ENCODE assay signal across 24 mouse cellular contexts in genomic region chr9:78282002-78282711, GRCm38 (mm10). TPM values are rescaled to one million over a fixed set of nuclear protein-coding genes. Genes with fewer than 3 reads are reported as not detected.
DNase-seq lines count a peak whose midpoint lies in the region; ATAC-seq lines count a peak whose summit lies in the region.
"Not testable (repeated sequence)": the region's sequence is repeated elsewhere in the genome, so short reads cannot be mapped to it uniquely, and the experiment has no call there.
"Had no signal": no experiment of that assay in that cellular context is flagged by ENCODE, and none has a peak within 500 bp of the region (broad histone marks: within the 10 kb centered on the region; RNA-seq: fewer than 3 reads in every experiment).

No protein-coding gene starts in this region.

- ATAC-seq in intestine, embryonic 16.5 days, result peak; percentile 99
- ATAC-seq in kidney, embryonic 15.5 days (replicated peaks; ENCODE audit: low FRiP score), result peak; percentile 56; the same call in 1 of the 2 replicates

- peak; percentile 85 for DNase-seq in adipocyte (ENCODE audit: low spot score)
- peak; percentile 22 to 46 for DNase-seq in adrenal gland, postnatal 36 days
- peak; percentile 33 to 43 for DNase-seq in kidney, postnatal 4 days
- DNase-seq in lung, postnatal 36 days, result peak; percentile 2
- peak; percentile 10 to 20 for DNase-seq in urinary bladder, postnatal 36 days (ENCODE audit: low spot score in 2 of 2)

- H3K27ac ChIP-seq in intestine, embryonic 16.5 days (ENCODE audit: low read length), result peak overlapping the region; percentile 51
- peak overlapping the region; percentile 32; the same call in 1 of the 2 replicates for H3K27ac ChIP-seq in kidney, embryonic 15.5 days

- not testable (repeated sequence) for H3K4me3 ChIP-seq in intestine, embryonic 16.5 days (ENCODE audit: low read length); kidney, embryonic 15.5 days (replicated peaks)

- not testable (repeated sequence) for H3K27me3 ChIP-seq in intestine, embryonic 16.5 days (replicated peaks; ENCODE audit: control insufficient read depth, insufficient read depth, low read length); kidney, embryonic 15.5 days

- not testable (repeated sequence) for H3K36me3 ChIP-seq in intestine, embryonic 16.5 days (ENCODE audit: control insufficient read depth, insufficient read depth, low read length); kidney, embryonic 15.5 days

- H3K9ac ChIP-seq in intestine, embryonic 16.5 days (ENCODE audit: low read depth, low read length); kidney, embryonic 15.5 days: not testable (repeated sequence)

- not testable (repeated sequence) for H3K4me1 ChIP-seq in intestine, embryonic 16.5 days (ENCODE audit: control insufficient read depth, insufficient read depth, low read length); kidney, embryonic 15.5 days

- not testable (repeated sequence) for H3K9me3 ChIP-seq in intestine, embryonic 16.5 days (ENCODE audit: control insufficient read depth, low read length); kidney, embryonic 15.5 days (replicated peaks)

- H3K4me2 ChIP-seq in intestine, embryonic 16.5 days (ENCODE audit: low read depth, low read length); kidney, embryonic 15.5 days: not testable (repeated sequence)

- 71% methylated on average over 4 of the region's 4 CpGs for WGBS in intestine, embryonic 16.5 days
- WGBS in kidney, embryonic 15.5 days, result 75% methylated on average over 4 of the region's 4 CpGs

RNA-seq across cellular contexts. Expression of gene Gm10639, which starts 7.6 kb away (rescaled TPM):
- total RNA-seq in adrenal gland, postnatal 36 days (2021), result not detected
- polyA plus RNA-seq in intestine, embryonic 16.5 days (2015; fragmentation: Nextera tagmentation; extraction: Ambion mirVana), result 0.93 and 0.95 TPM in 2 replicates
- polyA plus RNA-seq in kidney, embryonic 15.5 days (2015; fragmentation: Nextera tagmentation; extraction: Ambion mirVana), result 13.8 and 18.2 TPM in 2 replicates
- total RNA-seq: common myeloid progenitor, adult 5-6 weeks; G1E; gastrocnemius, adult 18-20 months; gastrocnemius, postnatal 4 days; hindbrain, postnatal 0 days; layer of hippocampus, adult 18-20 months; layer of hippocampus, postnatal 25 days; left cerebral cortex, postnatal 10 days had no signal
- polyA plus RNA-seq: embryonic facial prominence, embryonic 10.5 days; forebrain, embryonic 11.5 days; G1E; heart, embryonic 16.5 days; hindbrain, embryonic 10.5 days; hindbrain, postnatal 0 days; limb, embryonic 12.5 days; liver, embryonic 13.5 days; midbrain, embryonic 14.5 days; neural tube, embryonic 14.5 days had no signal

RNA-seq across cellular contexts. Expression of gene Gm3776, which starts 25.2 kb away (rescaled TPM):
- total RNA-seq in adrenal gland, postnatal 36 days (2021), result not detected
- 73.4 and 80.7 TPM in 2 replicates for polyA plus RNA-seq in intestine, embryonic 16.5 days (2015; fragmentation: Nextera tagmentation; extraction: Ambion mirVana)
- 0.21 and 0.31 TPM in 2 replicates for polyA plus RNA-seq in kidney, embryonic 15.5 days (2015; fragmentation: Nextera tagmentation; extraction: Ambion mirVana)
- total RNA-seq: adrenal gland, postnatal 4 days; common myeloid progenitor, adult 5-6 weeks; G1E; gastrocnemius, postnatal 4 days; hindbrain, postnatal 0 days; layer of hippocampus, adult 18-20 months; layer of hippocampus, postnatal 25 days; left cerebral cortex, postnatal 10 days had no signal
- polyA plus RNA-seq: embryonic facial prominence, embryonic 10.5 days; forebrain, embryonic 11.5 days; G1E; heart, embryonic 16.5 days; hindbrain, embryonic 10.5 days; hindbrain, postnatal 0 days; limb, embryonic 12.5 days; liver, embryonic 13.5 days; midbrain, embryonic 14.5 days; neural tube, embryonic 14.5 days had no signal

RNA-seq across cellular contexts. Expression of gene Omt2a, which starts 32.4 kb away (rescaled TPM):
- total RNA-seq in adrenal gland, postnatal 36 days (2021), result not detected
- not detected in 2 replicates for polyA plus RNA-seq in intestine, embryonic 16.5 days (2015; fragmentation: Nextera tagmentation; extraction: Ambion mirVana)
- not detected in 2 replicates for polyA plus RNA-seq in kidney, embryonic 15.5 days (2015; fragmentation: Nextera tagmentation; extraction: Ambion mirVana)
- total RNA-seq: adrenal gland, postnatal 4 days; common myeloid progenitor, adult 5-6 weeks; gastrocnemius, adult 18-20 months; gastrocnemius, postnatal 4 days; hindbrain, postnatal 0 days; layer of hippocampus, adult 18-20 months; layer of hippocampus, postnatal 25 days; left cerebral cortex, postnatal 10 days had no signal
- polyA plus RNA-seq: embryonic facial prominence, embryonic 10.5 days; forebrain, embryonic 11.5 days; G1E; heart, embryonic 16.5 days; hindbrain, embryonic 10.5 days; hindbrain, postnatal 0 days; limb, embryonic 12.5 days; liver, embryonic 13.5 days; midbrain, embryonic 14.5 days; neural tube, embryonic 14.5 days had no signal

RNA-seq across cellular contexts. Expression of gene Omt2b, which starts 45.2 kb away (rescaled TPM):
- not detected for total RNA-seq in adrenal gland, postnatal 36 days (2021)
- not detected in 2 replicates for polyA plus RNA-seq in intestine, embryonic 16.5 days (2015; fragmentation: Nextera tagmentation; extraction: Ambion mirVana)
- polyA plus RNA-seq in kidney, embryonic 15.5 days (2015; fragmentation: Nextera tagmentation; extraction: Ambion mirVana), result not detected in 2 replicates
- total RNA-seq: adrenal gland, postnatal 4 days; common myeloid progenitor, adult 5-6 weeks; G1E; gastrocnemius, adult 18-20 months; gastrocnemius, postnatal 4 days; hindbrain, postnatal 0 days; layer of hippocampus, adult 18-20 months; layer of hippocampus, postnatal 25 days; left cerebral cortex, postnatal 10 days had no signal
- polyA plus RNA-seq: embryonic facial prominence, embryonic 10.5 days; forebrain, embryonic 11.5 days; heart, embryonic 16.5 days; hindbrain, embryonic 10.5 days; hindbrain, postnatal 0 days; limb, embryonic 12.5 days; liver, embryonic 13.5 days; midbrain, embryonic 14.5 days; neural tube, embryonic 14.5 days had no signal

RNA-seq across cellular contexts. Expression of gene Gsta1, which starts 51.7 kb away (rescaled TPM):
- total RNA-seq in adrenal gland, postnatal 36 days (2021), result 1 to 10 TPM in 1 of 2 experiments, not detected in 1; 1.1 TPM
- polyA plus RNA-seq in intestine, embryonic 16.5 days (2015; fragmentation: Nextera tagmentation; extraction: Ambion mirVana), result 94.1 and 98.3 TPM in 2 replicates
- polyA plus RNA-seq in kidney, embryonic 15.5 days (2015; fragmentation: Nextera tagmentation; extraction: Ambion mirVana), result 0.27 and 1.3 TPM in 2 replicates
- total RNA-seq: common myeloid progenitor, adult 5-6 weeks; G1E; gastrocnemius, adult 18-20 months; gastrocnemius, postnatal 4 days; hindbrain, postnatal 0 days; layer of hippocampus, adult 18-20 months; layer of hippocampus, postnatal 25 days; left cerebral cortex, postnatal 10 days had no signal
- polyA plus RNA-seq: embryonic facial prominence, embryonic 10.5 days; forebrain, embryonic 11.5 days; G1E; hindbrain, embryonic 10.5 days; hindbrain, postnatal 0 days; limb, embryonic 12.5 days; liver, embryonic 13.5 days; midbrain, embryonic 14.5 days; neural tube, embryonic 14.5 days had no signal

Comparison
In these comparisons a context has a peak if more than half of its experiments do, and no peak if none do; other contexts are left out.
1. DNase-seq: peak in every context shown above with its lines; median percentile 85 in adipocyte; 38 in kidney, postnatal 4 days; 34 in adrenal gland, postnatal 36 days; 15 in urinary bladder, postnatal 36 days; 2 in lung, postnatal 36 days.
2. RNA of gene Gm3776, which starts 25.2 kb away (polyA plus RNA-seq): 73.4 to 80.7 TPM in intestine, embryonic 16.5 days; 0.21 to 0.31 TPM in kidney, embryonic 15.5 days; every median in the first group is over 10 times any median in the second.